Mouse (Mus musculus) hindbrain, embryonic 12.5 days (tissue): ENCODE results near the gene Gm42742. TPM values are rescaled to one million over a fixed set of nuclear protein-coding genes. Genes with fewer than 3 reads are reported as not detected.

ENCODE experiments used
- ATAC-seq: fragments of 200-750 bp; cut with Nextera tagmentation; 2 replicates; pipeline ENCODE4 v1.8.0; 2017; ENCODE audit warnings: moderate TSS enrichment; ENCODE audit not compliant: low FRiP score
- H3K27ac ChIP-seq: fragments of 300-500 bp; sonication (generic); 2 replicates; pipeline ENCODE4 v1.5.1; 2016; ENCODE audit warnings: mild to moderate bottlenecking
- H3K27me3 ChIP-seq: fragments of 300-500 bp; sonication (generic); 2 replicates; pipeline ENCODE4 v1.6.1; 2016; ENCODE audit warnings: mild to moderate bottlenecking
- H3K36me3 ChIP-seq: fragments of 300-500 bp; sonication (generic); 2 replicates; pipeline ENCODE4 v1.6.1; 2016; ENCODE audit warnings: mild to moderate bottlenecking
- H3K4me1 ChIP-seq: fragments of 300-500 bp; sonication (generic); 2 replicates; pipeline ENCODE4 v1.6.1; 2016
- H3K4me2 ChIP-seq: fragments of 300-500 bp; sonication (generic); replicated peaks from 2 replicates; pipeline ENCODE4 v1.6.1; 2016; ENCODE audit warnings: mild to moderate bottlenecking
- H3K4me3 ChIP-seq: fragments of 300-500 bp; sonication (generic); 2 replicates; pipeline ENCODE4 v1.5.1; 2016; ENCODE audit warnings: mild to moderate bottlenecking
- H3K9ac ChIP-seq: fragments of 300-500 bp; sonication (generic); 2 replicates; pipeline ENCODE4 v1.6.1; 2016; ENCODE audit warnings: mild to moderate bottlenecking, moderate library complexity
- H3K9me3 ChIP-seq: fragments of 300-500 bp; sonication (generic); replicated peaks from 2 replicates; pipeline ENCODE4 v1.6.1; 2016; ENCODE audit warnings: mild to moderate bottlenecking
- WGBS: fragments of 180-500 bp; shearing (Covaris S2); methylation state at CpG from one replicate; pipeline ENCODE4 v1.1.7; 2016; 5-methylcytosine and 5-hydroxymethylcytosine counted together
- polyA plus RNA-seq: library from polyadenylated mRNA; unstranded; fragments of >200 nt; fragmentation: Nextera tagmentation; extraction: Ambion mirVana; gene quantifications from 2 replicates; pipeline ENCODE4 v1.2.1, GENCODE M21; 2016

The Gm42742 gene
- 63.8 and 69.6 TPM in 2 replicates for polyA plus RNA-seq

- H3K4me3 ChIP-seq, result peak within 1 kb of the TSS; percentile 48
- no peak for ATAC-seq
- no peaks in the 10 kb centered on the region for H3K27me3 ChIP-seq
- H3K4me2 ChIP-seq, result peak within 1 kb of the TSS; percentile 84
- H3K9ac ChIP-seq, result peak within 1 kb of the TSS; percentile 76
- no peaks in the 10 kb centered on the region for H3K9me3 ChIP-seq
- peaks cover 26% of the 10 kb centered on the region for H3K36me3 ChIP-seq
- peak within 1 kb of the TSS; percentile 92 for H3K27ac ChIP-seq
- under 1% methylated on average over 37 of the region's 37 CpGs for WGBS
- H3K4me1 ChIP-seq, result peaks cover 74% of the 10 kb centered on the region
Observed at GRCm38 (mm10) chr7:127020901-127021562, at the start of gene Gm42742, which contains the start of gene Prrt2. Gm42742 (minus strand) TSS chr7:127021097. Prrt2 (minus strand) TSS chr7:127021211.

- Histone ChIP-seq H3K9ac (no peak overlapping the region), H3K4me3 (no peak overlapping the region), H3K36me3 (no peaks in the 10 kb centered on the region), H3K9me3 (no peaks in the 10 kb centered on the region), H3K4me2 (no peak overlapping the region), H3K27ac (no peak overlapping the region), H3K4me1 (no peaks in the 10 kb centered on the region), H3K27me3 (no peaks in the 10 kb centered on the region)
- 78% methylated on average over 4 of the region's 4 CpGs for WGBS
- no peak for ATAC-seq
Observed at GRCm38 (mm10) chr7:127066317-127066716, 45.4 kb upstream of the Gm42742 start.

GRCm38 (mm10) chr7:127065538-127065937 is 44.6 kb upstream of the Gm42742 start:
- no peaks in the 10 kb centered on the region for H3K36me3 ChIP-seq
- ATAC-seq, result no peak
- no peak overlapping the region for H3K27ac ChIP-seq
- no peak overlapping the region for H3K4me2 ChIP-seq
- no peak overlapping the region for H3K4me3 ChIP-seq
- no peaks in the 10 kb centered on the region for H3K4me1 ChIP-seq
- no peaks in the 10 kb centered on the region for H3K27me3 ChIP-seq
- WGBS, result 87% methylated on average over 6 of the region's 6 CpGs
- no peak overlapping the region for H3K9ac ChIP-seq
- no peaks in the 10 kb centered on the region for H3K9me3 ChIP-seq

GRCm38 (mm10) chr7:127055026-127055585 is 34.2 kb upstream of the Gm42742 start:
- 72% methylated on average over 5 of the region's 5 CpGs for WGBS
- Histone ChIP-seq H3K27ac (no peak overlapping the region), H3K4me1 (no peaks in the 10 kb centered on the region), H3K4me2 (no peak overlapping the region), H3K9me3 (no peaks in the 10 kb centered on the region), H3K27me3 (peaks cover 4% of the 10 kb centered on the region; the same call in 1 of the 2 replicates), H3K36me3 (no peaks in the 10 kb centered on the region), H3K4me3 (no peak overlapping the region), H3K9ac (no peak overlapping the region)
- ATAC-seq, result no peak

GRCm38 (mm10) chr7:127041851-127042672 is 21.2 kb upstream of the Gm42742 start, which contains the start of gene Kif22:
Kif22 (minus strand) TSS chr7:127042471.
- 1% methylated on average over 53 of the region's 53 CpGs for WGBS
- Histone ChIP-seq H3K36me3 (peaks cover 13% of the 10 kb centered on the region; the same call in 1 of the 2 replicates), H3K9ac (peak within 1 kb of the TSS; percentile 83), H3K9me3 (no peaks in the 10 kb centered on the region), H3K4me1 (peaks cover 18% of the 10 kb centered on the region), H3K4me3 (peak within 1 kb of the TSS; percentile 84), H3K27ac (peak within 1 kb of the TSS; percentile 78), H3K4me2 (peak within 1 kb of the TSS; percentile 83), H3K27me3 (no peaks in the 10 kb centered on the region)
- peak; percentile 83 for ATAC-seq

GRCm38 (mm10) chr7:127031244-127031643 is 10.3 kb upstream of the Gm42742 start:
- peaks cover 8% of the 10 kb centered on the region for H3K4me1 ChIP-seq
- ATAC-seq, result no peak
- no peaks in the 10 kb centered on the region for H3K9me3 ChIP-seq
- H3K4me3 ChIP-seq, result no peak overlapping the region
- peaks cover 56% of the 10 kb centered on the region for H3K36me3 ChIP-seq
- no peak overlapping the region for H3K27ac ChIP-seq
- WGBS, result 76% methylated on average over 1 of the region's 1 CpGs
- no peaks in the 10 kb centered on the region for H3K27me3 ChIP-seq
- no peak overlapping the region for H3K4me2 ChIP-seq
- no peak overlapping the region for H3K9ac ChIP-seq

GRCm38 (mm10) chr7:127030172-127030571 is 9.3 kb upstream of the Gm42742 start:
- H3K9ac ChIP-seq, result no peak overlapping the region
- H3K4me1 ChIP-seq, result peaks cover 9% of the 10 kb centered on the region
- peaks cover 48% of the 10 kb centered on the region for H3K36me3 ChIP-seq
- no peaks in the 10 kb centered on the region for H3K27me3 ChIP-seq
- no peaks in the 10 kb centered on the region for H3K9me3 ChIP-seq
- no peak overlapping the region for H3K4me3 ChIP-seq
- ATAC-seq, result no peak
- H3K4me2 ChIP-seq, result no peak overlapping the region
- no peak overlapping the region for H3K27ac ChIP-seq
- WGBS, result 97% methylated on average over 1 of the region's 1 CpGs

- Histone ChIP-seq H3K36me3 (peaks cover 43% of the 10 kb centered on the region), H3K4me2 (peak overlapping the region; percentile 98), H3K27me3 (no peaks in the 10 kb centered on the region), H3K27ac (peak overlapping the region; percentile 100), H3K4me3 (peak overlapping the region; percentile 97), H3K4me1 (peaks cover 32% of the 10 kb centered on the region), H3K9me3 (no peaks in the 10 kb centered on the region), H3K9ac (peak overlapping the region; percentile 68)
- 68% methylated on average over 8 of the region's 8 CpGs for WGBS
- ATAC-seq, result peak; percentile 1; the same call in 1 of the 2 replicates
Observed at GRCm38 (mm10) chr7:127027885-127028284, 7.0 kb upstream of the Gm42742 start.

- peak within 1 kb of the TSS; percentile 97 for H3K4me3 ChIP-seq
- H3K4me2 ChIP-seq, result peak within 1 kb of the TSS; percentile 98
- H3K4me1 ChIP-seq, result peaks cover 39% of the 10 kb centered on the region
- H3K36me3 ChIP-seq, result peaks cover 43% of the 10 kb centered on the region
- peak within 1 kb of the TSS; percentile 100 for H3K9ac ChIP-seq
- H3K9me3 ChIP-seq, result no peaks in the 10 kb centered on the region
- WGBS, result under 1% methylated on average over 46 of the region's 63 CpGs
- H3K27me3 ChIP-seq, result no peaks in the 10 kb centered on the region
- H3K27ac ChIP-seq, result peak within 1 kb of the TSS; percentile 100
- peak; percentile 92 for ATAC-seq
Observed at GRCm38 (mm10) chr7:127026984-127027726, 6.3 kb upstream of the Gm42742 start, which contains the start of gene Maz. Maz (minus strand) TSS chr7:127027037.

GRCm38 (mm10) chr7:127026616-127026983 is 5.7 kb upstream of the Gm42742 start:
- Histone ChIP-seq H3K27ac (peak overlapping the region; percentile 100), H3K36me3 (peaks cover 43% of the 10 kb centered on the region), H3K27me3 (no peaks in the 10 kb centered on the region), H3K4me3 (peak overlapping the region; percentile 97), H3K4me1 (peaks cover 44% of the 10 kb centered on the region), H3K9me3 (no peaks in the 10 kb centered on the region), H3K9ac (peak overlapping the region; percentile 100), H3K4me2 (peak overlapping the region; percentile 98)
- WGBS, result no CpG with 5 or more reads among the region's 48 CpGs
- ATAC-seq, result no peak

- 0% methylated on average over 11 of the region's 48 CpGs for WGBS
- Histone ChIP-seq H3K4me2 (peak overlapping the region; percentile 98), H3K4me3 (peak overlapping the region; percentile 97), H3K27me3 (no peaks in the 10 kb centered on the region), H3K9ac (peak overlapping the region; percentile 100), H3K4me1 (peaks cover 49% of the 10 kb centered on the region), H3K27ac (peak overlapping the region; percentile 100), H3K36me3 (peaks cover 40% of the 10 kb centered on the region), H3K9me3 (no peaks in the 10 kb centered on the region)
- ATAC-seq, result peak; percentile 14
Observed at GRCm38 (mm10) chr7:127026161-127026600, 5.3 kb upstream of the Gm42742 start.
